Mouse (Mus musculus) forebrain, postnatal 0 days (tissue): ENCODE results near the gene Rpl21. TPM values are rescaled to one million over a fixed set of nuclear protein-coding genes. Genes with fewer than 3 reads are reported as not detected.
A peak's percentile ranks its signal among the peaks of the same experiment; 100 is the strongest.

ENCODE experiments used
- ATAC-seq: fragments of 200-750 bp; cut with Nextera tagmentation; 2 replicates; pipeline ENCODE4 v1.8.0; 2017; ENCODE audit warnings: mild to moderate bottlenecking, moderate library complexity
- DNase-seq: peaks from one replicate; pipeline ENCODE4 v3.0.0-alpha.2; 2015
- H3K27ac ChIP-seq: fragments of 300-500 bp; sonication (generic); 2 replicates; pipeline ENCODE4 v1.5.1; 2014; ENCODE audit warnings: low read depth, mild to moderate bottlenecking, antibody characterized with exemption, low read length, moderate library complexity, mixed read lengths
- H3K27me3 ChIP-seq: fragments of 300-500 bp; sonication (generic); 2 replicates; pipeline ENCODE4 v1.6.1; 2014; ENCODE audit warnings: mild to moderate bottlenecking, low read length, mixed read lengths; ENCODE audit not compliant: insufficient read depth
- H3K36me3 ChIP-seq: fragments of 300-500 bp; sonication (generic); 2 replicates; pipeline ENCODE4 v1.6.1; 2014; ENCODE audit warnings: mild to moderate bottlenecking, moderate library complexity; ENCODE audit not compliant: insufficient read depth
- H3K4me1 ChIP-seq: fragments of 300-500 bp; sonication (generic); 2 replicates; pipeline ENCODE4 v1.6.1; 2014; ENCODE audit warnings: antibody characterized with exemption; ENCODE audit not compliant: insufficient read depth
- H3K4me2 ChIP-seq: fragments of 300-500 bp; sonication (generic); 2 replicates; pipeline ENCODE4 v1.6.1; 2014; ENCODE audit warnings: low read depth, mild to moderate bottlenecking, moderate library complexity
- H3K4me3 ChIP-seq: fragments of 300-500 bp; sonication (generic); 2 replicates; pipeline ENCODE4 v1.5.1; 2014; ENCODE audit warnings: low read depth, low read length, mixed read lengths
- H3K9ac ChIP-seq: fragments of 300-500 bp; sonication (generic); 2 replicates; pipeline ENCODE4 v1.6.1; 2014; ENCODE audit warnings: mild to moderate bottlenecking
- H3K9me3 ChIP-seq: fragments of 300-500 bp; sonication (generic); 2 replicates; pipeline ENCODE4 v1.6.1; 2016; ENCODE audit warnings: low read length
- CTCF ChIP-seq: sonication (generic); IDR thresholded peaks from 2 replicates; pipeline ENCODE4 v1.5.1; 2016; ENCODE audit warnings: antibody characterized with exemption, control low read depth, low read depth
- WGBS: fragments of 180-500 bp; shearing (Covaris S2); extraction: QIAGEN DNeasy Blood & Tissue Kit; methylation state at CpG from one replicate; pipeline ENCODE4 v1.1.7; 2014; 5-methylcytosine and 5-hydroxymethylcytosine counted together
- polyA plus RNA-seq: library from polyadenylated mRNA; unstranded; fragments of >200 nt; fragmentation: Nextera tagmentation; extraction: Ambion mirVana; gene quantifications from 2 replicates; pipeline ENCODE4 v1.2.1, GENCODE M21; 2015
- total RNA-seq: library from RNA; depleted of rRNA; stranded (reverse); fragments of >200 nt; gene quantifications from 2 replicates; pipeline ENCODE4 v1.2.3, GENCODE M21; 2014; rRNA removed

The Rpl21 gene
- total and polyA plus RNA-seq, 2 experiments from 2014 or later: 330 to 375 TPM

DNA sequence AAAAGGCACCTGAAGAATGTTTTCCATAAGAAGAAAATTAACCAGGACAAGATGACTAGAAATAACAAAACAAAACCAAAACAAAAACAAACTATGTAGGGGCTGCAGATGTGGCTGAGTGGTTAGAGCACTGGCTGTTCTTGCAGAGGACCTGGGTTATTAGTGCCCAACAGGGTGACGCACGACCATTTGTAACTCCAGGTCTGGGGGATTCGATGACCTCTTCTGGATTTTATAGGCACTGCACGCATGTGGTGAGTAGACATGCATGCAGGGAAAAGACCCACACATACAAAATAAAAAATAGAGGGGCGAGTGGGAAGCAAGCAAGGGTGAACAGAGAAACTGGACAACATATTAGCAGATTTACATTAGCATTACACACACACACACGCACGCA is 50.4 kb downstream of the Rpl21 start:
- H3K4me2 ChIP-seq: no peak overlapping the region
- H3K4me1 ChIP-seq: no peaks in the 10 kb centered on the region
- TF ChIP-seq CTCF: peak; percentile 28; the same call in 1 of the 2 replicates
- ATAC-seq (no peak), DNase-seq (no peak)
- no peaks in the 10 kb centered on the region for H3K27me3 ChIP-seq
- H3K4me3 ChIP-seq: no peak overlapping the region
- H3K9ac ChIP-seq: no peak overlapping the region
- no peak overlapping the region for H3K27ac ChIP-seq
- no peaks in the 10 kb centered on the region for H3K9me3 ChIP-seq
- WGBS: 79% methylated on average over 7 of the region's 7 CpGs
- H3K36me3 ChIP-seq: no peaks in the 10 kb centered on the region

- Histone ChIP-seq H3K27me3 (no peaks in the 10 kb centered on the region), H3K27ac (no peak overlapping the region), H3K4me3 (no peak overlapping the region), H3K9me3 (no peaks in the 10 kb centered on the region), H3K36me3 (no peaks in the 10 kb centered on the region), H3K4me1 (no peaks in the 10 kb centered on the region), H3K4me2 (no peak overlapping the region), H3K9ac (no peak overlapping the region)
- 89% methylated on average over 15 of the region's 15 CpGs for WGBS
- DNase-seq (no peak), ATAC-seq (no peak)
- no peak for TF ChIP-seq CTCF
Measured at GRCm38 (mm10) chr5:146883486-146884272, 51.0 kb downstream of the Rpl21 start.

Other genes with a start within 250 kb of the Rpl21 start
- gene Gpr12, start 247.7 kb upstream of the Rpl21 start, total RNA-seq: 38.7 and 50.9 TPM in 2 replicates
- gene Gpr12, start 247.7 kb upstream of the Rpl21 start, polyA plus RNA-seq: 39.5 and 42.8 TPM in 2 replicates
- gene Usp12, start 37.9 kb upstream of the Rpl21 start, total RNA-seq: 27.9 and 31.1 TPM in 2 replicates
- gene Usp12, start 37.9 kb upstream of the Rpl21 start, polyA plus RNA-seq: 13.7 and 16.2 TPM in 2 replicates
- gene Rasl11a, start 12.2 kb downstream of the Rpl21 start, total RNA-seq: 17.8 and 19.6 TPM in 2 replicates
- 22.8 and 24.7 TPM in 2 replicates for gene Rasl11a, start 12.2 kb downstream of the Rpl21 start, polyA plus RNA-seq
- gene Gtf3a, start 115.8 kb downstream of the Rpl21 start, total RNA-seq: 67.6 and 101 TPM in 2 replicates
- gene Gtf3a, start 115.8 kb downstream of the Rpl21 start, polyA plus RNA-seq: 123 and 138 TPM in 2 replicates
- gene Mtif3, start 130.9 kb downstream of the Rpl21 start, total RNA-seq: 17.1 and 22.6 TPM in 2 replicates
- gene Mtif3, start 130.9 kb downstream of the Rpl21 start, polyA plus RNA-seq: 17.6 and 18.6 TPM in 2 replicates
- gene Lnx2, start 243.7 kb downstream of the Rpl21 start, total RNA-seq: 10.0 and 14.4 TPM in 2 replicates
- gene Lnx2, start 243.7 kb downstream of the Rpl21 start, polyA plus RNA-seq: 5.6 and 6.5 TPM in 2 replicates
- 92.1 and 126 TPM in 2 replicates for gene Polr1d, start 244.2 kb downstream of the Rpl21 start, total RNA-seq
- 114 and 141 TPM in 2 replicates for gene Polr1d, start 244.2 kb downstream of the Rpl21 start, polyA plus RNA-seq